Mouse (Mus musculus): ENCODE data around the gene Sh3gl3.

- no peak for TF ChIP-seq CTCF (IDR thresholded peaks at IDR 0.05; ENCODE audit: borderline replicate concordance, control insufficient read depth, extremely low read depth, insufficient read depth, low read length, poor library complexity)
- no peak for TF ChIP-seq POLR2A (IDR thresholded peaks at IDR 0.05; ENCODE audit: control insufficient read depth, extremely low read depth, insufficient read depth, low read length, poor library complexity)
Measured at GRCm38 (mm10) chr7:82236152-82236898, 62.7 kb downstream of the Sh3gl3 start.

All from thymus, adult 2 months (tissue).